Mouse (Mus musculus) intestine, embryonic 16.5 days (tissue): ENCODE results near the gene Rtf2. TPM values are rescaled to one million over a fixed set of nuclear protein-coding genes. Genes with fewer than 3 reads are reported as not detected.

Source experiments
- ATAC-seq: fragments of 200-750 bp; cut with Nextera tagmentation; 2 replicates; pipeline ENCODE4 v1.8.0; 2017; ENCODE audit warnings: moderate TSS enrichment, moderate library complexity
- H3K27ac ChIP-seq: fragments of 300-500 bp; sonication (generic); 2 replicates; pipeline ENCODE4 v1.5.1; 2014; ENCODE audit warnings: mild to moderate bottlenecking, low read length
- H3K27me3 ChIP-seq: fragments of 300-500 bp; sonication (generic); replicated peaks from 2 replicates; pipeline ENCODE4 v1.6.1; 2014; ENCODE audit warnings: low read length, control low read depth, mixed read lengths; ENCODE audit not compliant: control insufficient read depth, insufficient read depth
- H3K36me3 ChIP-seq: fragments of 300-500 bp; sonication (generic); 2 replicates; pipeline ENCODE4 v1.6.1; 2014; ENCODE audit warnings: low read length, control low read depth; ENCODE audit not compliant: control insufficient read depth, insufficient read depth
- H3K4me1 ChIP-seq: fragments of 300-500 bp; sonication (generic); 2 replicates; pipeline ENCODE4 v1.6.1; 2014; ENCODE audit warnings: low read length, control low read depth, mixed read lengths; ENCODE audit not compliant: control insufficient read depth, insufficient read depth
- H3K4me2 ChIP-seq: fragments of 300-500 bp; sonication (generic); 2 replicates; pipeline ENCODE4 v1.6.1; 2014; ENCODE audit warnings: low read depth, low read length, control low read depth
- H3K4me3 ChIP-seq: fragments of 300-500 bp; sonication (generic); 2 replicates; pipeline ENCODE4 v1.5.1; 2014; ENCODE audit warnings: mild to moderate bottlenecking, low read length
- H3K9ac ChIP-seq: fragments of 300-500 bp; sonication (generic); 2 replicates; pipeline ENCODE4 v1.6.1; 2014; ENCODE audit warnings: low read depth, low read length
- H3K9me3 ChIP-seq: fragments of 300-500 bp; sonication (generic); 2 replicates; pipeline ENCODE4 v1.6.1; 2016; ENCODE audit warnings: low read length, control low read depth; ENCODE audit not compliant: control insufficient read depth
- WGBS: fragments of 180-500 bp; shearing (Covaris S2); extraction: QIAGEN DNeasy Blood & Tissue Kit; methylation state at CpG from one replicate; pipeline ENCODE4 v1.1.7; 2014; 5-methylcytosine and 5-hydroxymethylcytosine counted together
- polyA plus RNA-seq: library from polyadenylated mRNA; unstranded; fragments of >200 nt; fragmentation: Nextera tagmentation; extraction: Ambion mirVana; gene quantifications from 2 replicates; pipeline ENCODE4 v1.2.1, GENCODE M21; 2015

The Rtf2 gene
- polyA plus RNA-seq, 1 experiment from 2014 or later, result 79.4 TPM

GRCm38 (mm10) chr2:172452031-172452430 lies 11.7 kb downstream of the Rtf2 start:
- peaks cover 16% of the 10 kb centered on the region; the same call in 1 of the 2 replicates for H3K36me3 ChIP-seq
- H3K27me3 ChIP-seq, result no peaks in the 10 kb centered on the region
- H3K4me1 ChIP-seq, result no peaks in the 10 kb centered on the region
- no peak overlapping the region for H3K27ac ChIP-seq
- no peak overlapping the region for H3K4me3 ChIP-seq
- no peak for ATAC-seq
- H3K9ac ChIP-seq, result no peak overlapping the region
- H3K4me2 ChIP-seq, result no peak overlapping the region
- 93% methylated on average over 4 of the region's 4 CpGs for WGBS
- no peaks in the 10 kb centered on the region for H3K9me3 ChIP-seq

GRCm38 (mm10) chr2:172452458-172452857 lies 12.1 kb downstream of the Rtf2 start:
- H3K27me3 ChIP-seq, result no peaks in the 10 kb centered on the region
- no peak overlapping the region for H3K4me2 ChIP-seq
- 89% methylated on average over 10 of the region's 10 CpGs for WGBS
- ATAC-seq, result no peak
- no peaks in the 10 kb centered on the region for H3K9me3 ChIP-seq
- no peak overlapping the region for H3K9ac ChIP-seq
- H3K27ac ChIP-seq, result no peak overlapping the region
- H3K36me3 ChIP-seq, result peaks cover 12% of the 10 kb centered on the region; the same call in 1 of the 2 replicates
- H3K4me3 ChIP-seq, result no peak overlapping the region
- H3K4me1 ChIP-seq, result no peaks in the 10 kb centered on the region

GRCm38 (mm10) chr2:172458496-172458895 lies 18.1 kb downstream of the Rtf2 start, which contains the start of gene Gcnt7:
Gene Gcnt7 (minus strand): TSS chr2:172458596.
- H3K4me2 ChIP-seq, result no peak within 1 kb of the TSS
- H3K36me3 ChIP-seq, result 0 out of 2 replicates have a peak, but pooled peaks cover 4% of the 10 kb centered on the region
- H3K9ac ChIP-seq, result no peak within 1 kb of the TSS
- no peaks in the 10 kb centered on the region for H3K9me3 ChIP-seq
- H3K27me3 ChIP-seq, result no peaks in the 10 kb centered on the region
- H3K4me3 ChIP-seq, result no peak within 1 kb of the TSS
- no peak within 1 kb of the TSS for H3K27ac ChIP-seq
- ATAC-seq, result no peak
- no peaks in the 10 kb centered on the region; the same call in 1 of the 2 replicates for H3K4me1 ChIP-seq
- 74% methylated on average over 11 of the region's 11 CpGs for WGBS

- WGBS, result 82% methylated on average over 2 of the region's 2 CpGs
- H3K36me3 ChIP-seq, result 0 out of 2 replicates have a peak, but pooled peaks cover 4% of the 10 kb centered on the region
These were observed 20.3 kb downstream of the Rtf2 start for GRCm38 (mm10) chr2:172460647-172461046.

GRCm38 (mm10) chr2:172462813-172463212 lies 22.5 kb downstream of the Rtf2 start:
- Histone ChIP-seq H3K4me2 (no peak overlapping the region), H3K4me1 (no peaks in the 10 kb centered on the region; the same call in 1 of the 2 replicates), H3K27ac (no peak overlapping the region), H3K27me3 (no peaks in the 10 kb centered on the region), H3K36me3 (peaks cover 8% of the 10 kb centered on the region; the same call in 1 of the 2 replicates), H3K9me3 (no peaks in the 10 kb centered on the region), H3K4me3 (no peak overlapping the region), H3K9ac (no peak overlapping the region)
- ATAC-seq, result no peak
- WGBS, result 88% methylated on average over 4 of the region's 4 CpGs

More at GRCm38 (mm10) chr2:172460647-172461046, 20.3 kb downstream of the Rtf2 start:
- H3K4me3 ChIP-seq, result no peak overlapping the region
- no peak for ATAC-seq
- no peaks in the 10 kb centered on the region for H3K9me3 ChIP-seq
- H3K4me1 ChIP-seq, result no peaks in the 10 kb centered on the region; the same call in 1 of the 2 replicates
- H3K27me3 ChIP-seq, result no peaks in the 10 kb centered on the region
- no peak overlapping the region for H3K9ac ChIP-seq
- no peak overlapping the region for H3K27ac ChIP-seq
- H3K4me2 ChIP-seq, result no peak overlapping the region

- Histone ChIP-seq H3K4me3 (no peak overlapping the region), H3K36me3 (peaks cover 18% of the 10 kb centered on the region), H3K27me3 (no peaks in the 10 kb centered on the region), H3K27ac (no peak overlapping the region), H3K9me3 (no peaks in the 10 kb centered on the region), H3K4me1 (no peaks in the 10 kb centered on the region), H3K9ac (no peak overlapping the region), H3K4me2 (no peak overlapping the region)
- ATAC-seq, result no peak
- 89% methylated on average over 11 of the region's 11 CpGs for WGBS
These were observed 26.2 kb downstream of the Rtf2 start for GRCm38 (mm10) chr2:172466427-172467132.

GRCm38 (mm10) chr2:172467206-172467605 lies 26.9 kb downstream of the Rtf2 start:
- Histone ChIP-seq H3K27me3 (no peaks in the 10 kb centered on the region), H3K36me3 (peaks cover 18% of the 10 kb centered on the region), H3K4me3 (no peak overlapping the region), H3K9ac (no peak overlapping the region), H3K4me2 (no peak overlapping the region), H3K4me1 (no peaks in the 10 kb centered on the region), H3K9me3 (no peaks in the 10 kb centered on the region), H3K27ac (no peak overlapping the region)
- 90% methylated on average over 5 of the region's 5 CpGs for WGBS
- no peak for ATAC-seq

- Histone ChIP-seq H3K4me1 (peaks cover 4% of the 10 kb centered on the region; the same call in 1 of the 2 replicates), H3K9ac (no peak overlapping the region), H3K27me3 (no peaks in the 10 kb centered on the region), H3K36me3 (peaks cover 15% of the 10 kb centered on the region), H3K9me3 (no peaks in the 10 kb centered on the region), H3K4me3 (no peak overlapping the region), H3K27ac (no peak overlapping the region), H3K4me2 (no peak overlapping the region)
- no peak for ATAC-seq
- WGBS, result 83% methylated on average over 11 of the region's 11 CpGs
These were observed 28.0 kb downstream of the Rtf2 start for GRCm38 (mm10) chr2:172468346-172468819.

GRCm38 (mm10) chr2:172472318-172472717 lies 32.0 kb downstream of the Rtf2 start, which contains the start of gene Fam209:
Gene Fam209 (plus strand): TSS chr2:172472520.
- Histone ChIP-seq H3K4me1 (peaks cover 8% of the 10 kb centered on the region; the same call in 1 of the 2 replicates), H3K9me3 (no peaks in the 10 kb centered on the region), H3K36me3 (peaks cover 11% of the 10 kb centered on the region), H3K27ac (peak within 1 kb of the TSS; percentile 48; the same call in 1 of the 2 replicates), H3K27me3 (no peaks in the 10 kb centered on the region), H3K4me3 (no peak within 1 kb of the TSS), H3K4me2 (no peak within 1 kb of the TSS), H3K9ac (no peak within 1 kb of the TSS)
- ATAC-seq, result no peak
- 89% methylated on average over 11 of the region's 11 CpGs for WGBS
